Mouse (Mus musculus) midbrain, embryonic 15.5 days (tissue): ENCODE measurements around the gene Wnk1. TPM values are rescaled to one million over a fixed set of nuclear protein-coding genes. Genes with fewer than 3 reads are reported as not detected.

ENCODE experiments used
- ATAC-seq: fragments of 200-750 bp; cut with Nextera tagmentation; replicated peaks from 2 replicates; pipeline ENCODE4 v1.8.0; 2017; ENCODE audit warnings: moderate TSS enrichment
- H3K27ac ChIP-seq: fragments of 300-500 bp; sonication (generic); 2 replicates; pipeline ENCODE4 v1.5.1; 2015; ENCODE audit warnings: mild to moderate bottlenecking, inconsistent platforms
- H3K27me3 ChIP-seq: fragments of 300-500 bp; sonication (generic); replicated peaks from 2 replicates; pipeline ENCODE4 v1.6.1; 2015; ENCODE audit warnings: inconsistent platforms
- H3K36me3 ChIP-seq: fragments of 300-500 bp; sonication (generic); replicated peaks from 2 replicates; pipeline ENCODE4 v1.6.1; 2015; ENCODE audit warnings: inconsistent platforms
- H3K4me1 ChIP-seq: fragments of 300-500 bp; sonication (generic); 2 replicates; pipeline ENCODE4 v1.6.1; 2015; ENCODE audit warnings: inconsistent platforms
- H3K4me2 ChIP-seq: fragments of 300-500 bp; sonication (generic); 2 replicates; pipeline ENCODE4 v1.6.1; 2015; ENCODE audit warnings: inconsistent platforms, mild to moderate bottlenecking, moderate library complexity
- H3K4me3 ChIP-seq: fragments of 300-500 bp; sonication (generic); 2 replicates; pipeline ENCODE4 v1.5.1; 2015; ENCODE audit warnings: mild to moderate bottlenecking, inconsistent platforms
- H3K9ac ChIP-seq: fragments of 300-500 bp; sonication (generic); 2 replicates; pipeline ENCODE4 v1.6.1; 2015; ENCODE audit warnings: mild to moderate bottlenecking, inconsistent platforms
- H3K9me3 ChIP-seq: fragments of 300-500 bp; sonication (generic); 2 replicates; pipeline ENCODE4 v1.6.1; 2016; ENCODE audit warnings: inconsistent platforms
- WGBS: fragments of 180-500 bp; shearing (Covaris S2); methylation state at CpG from one replicate; pipeline ENCODE4 v1.1.7; 2015; ENCODE audit warnings: mixed read lengths; 5-methylcytosine and 5-hydroxymethylcytosine counted together
- polyA plus RNA-seq: library from polyadenylated mRNA; unstranded; fragments of >200 nt; fragmentation: Nextera tagmentation; extraction: Ambion mirVana; gene quantifications from 2 replicates; pipeline ENCODE4 v1.2.1, GENCODE M21; 2015

Wnk1 gene
- polyA plus RNA-seq, 1 experiment from 2014 or later = 50.8 TPM

- no peaks in the 10 kb centered on the region for H3K27me3 ChIP-seq
- H3K36me3 ChIP-seq = no peaks in the 10 kb centered on the region
- H3K9ac ChIP-seq = no peak overlapping the region
- H3K4me2 ChIP-seq = no peak overlapping the region
- WGBS = 86% methylated on average over 6 of the region's 6 CpGs
- no peaks in the 10 kb centered on the region for H3K4me1 ChIP-seq
- H3K4me3 ChIP-seq = no peak overlapping the region
- ATAC-seq = no peak
- H3K9me3 ChIP-seq = no peaks in the 10 kb centered on the region
- no peak overlapping the region for H3K27ac ChIP-seq
These were observed 27.2 kb upstream of the Wnk1 start for GRCm38 (mm10) chr6:120065552-120066177.

GRCm38 (mm10) chr6:120064627-120065026 lies 26.2 kb upstream of the Wnk1 start:
- Histone ChIP-seq H3K4me2 (no peak overlapping the region), H3K4me1 (no peaks in the 10 kb centered on the region), H3K27ac (no peak overlapping the region), H3K4me3 (no peak overlapping the region), H3K36me3 (no peaks in the 10 kb centered on the region), H3K27me3 (no peaks in the 10 kb centered on the region), H3K9ac (no peak overlapping the region), H3K9me3 (no peaks in the 10 kb centered on the region)
- 48% methylated on average over 2 of the region's 2 CpGs for WGBS
- no peak for ATAC-seq

DNA sequence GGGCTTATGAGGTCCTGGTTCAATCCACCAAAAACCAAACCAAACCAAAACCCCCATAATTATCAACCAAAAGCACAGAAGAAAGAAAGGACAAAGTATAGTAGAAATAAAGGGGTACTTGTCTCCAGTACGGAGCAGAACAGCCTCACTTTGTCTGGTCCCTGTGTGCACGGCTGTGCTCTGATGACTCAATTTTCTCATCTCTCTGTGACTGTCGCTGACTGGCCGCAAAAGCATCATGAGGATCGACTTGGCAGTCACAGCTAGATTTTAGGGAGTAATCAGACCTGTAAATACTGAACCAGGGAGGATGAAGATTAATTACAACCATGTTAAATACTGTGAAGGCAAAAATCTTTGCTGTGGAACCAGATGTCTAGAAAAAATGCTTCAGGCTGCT lies 24.5 kb upstream of the Wnk1 start:
- Histone ChIP-seq H3K27ac (no peak overlapping the region), H3K27me3 (no peaks in the 10 kb centered on the region), H3K9ac (no peak overlapping the region), H3K4me1 (no peaks in the 10 kb centered on the region), H3K4me3 (no peak overlapping the region), H3K4me2 (no peak overlapping the region), H3K36me3 (no peaks in the 10 kb centered on the region), H3K9me3 (no peaks in the 10 kb centered on the region)
- WGBS = 87% methylated on average over 5 of the region's 5 CpGs
- no peak for ATAC-seq

- ATAC-seq = no peak
- Histone ChIP-seq H3K9ac (no peak overlapping the region), H3K4me2 (no peak overlapping the region), H3K9me3 (no peaks in the 10 kb centered on the region), H3K36me3 (no peaks in the 10 kb centered on the region), H3K27ac (no peak overlapping the region), H3K4me1 (no peaks in the 10 kb centered on the region), H3K4me3 (no peak overlapping the region), H3K27me3 (no peaks in the 10 kb centered on the region)
- 82% methylated on average over 2 of the region's 2 CpGs for WGBS
These were observed 17.4 kb upstream of the Wnk1 start for GRCm38 (mm10) chr6:120055666-120056540.

DNA sequence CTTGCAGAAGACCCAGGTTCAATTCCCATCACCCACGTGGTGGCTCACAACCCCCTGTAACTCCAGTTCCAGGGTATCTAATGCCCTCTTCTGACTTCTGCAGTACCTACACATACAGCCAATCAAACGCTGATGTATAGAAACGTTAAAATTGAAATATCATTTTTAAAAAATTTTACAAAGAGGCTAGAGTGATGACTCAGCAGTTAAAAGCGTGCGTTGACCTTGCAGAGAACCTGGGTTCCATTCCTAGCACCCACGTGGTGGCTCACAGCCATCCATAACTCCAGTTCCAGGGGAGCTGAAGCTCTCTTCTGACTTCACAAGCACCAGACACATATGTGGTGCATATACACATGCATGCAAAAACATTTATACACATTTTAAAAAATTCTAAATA lies 15.9 kb upstream of the Wnk1 start:
- H3K4me2 ChIP-seq = no peak overlapping the region
- 85% methylated on average over 6 of the region's 6 CpGs for WGBS
- H3K27ac ChIP-seq = no peak overlapping the region
- no peaks in the 10 kb centered on the region for H3K4me1 ChIP-seq
- no peak for ATAC-seq
- H3K4me3 ChIP-seq = no peak overlapping the region
- no peak overlapping the region for H3K9ac ChIP-seq
- no peaks in the 10 kb centered on the region for H3K9me3 ChIP-seq
- no peaks in the 10 kb centered on the region for H3K27me3 ChIP-seq
- H3K36me3 ChIP-seq = no peaks in the 10 kb centered on the region

DNA sequence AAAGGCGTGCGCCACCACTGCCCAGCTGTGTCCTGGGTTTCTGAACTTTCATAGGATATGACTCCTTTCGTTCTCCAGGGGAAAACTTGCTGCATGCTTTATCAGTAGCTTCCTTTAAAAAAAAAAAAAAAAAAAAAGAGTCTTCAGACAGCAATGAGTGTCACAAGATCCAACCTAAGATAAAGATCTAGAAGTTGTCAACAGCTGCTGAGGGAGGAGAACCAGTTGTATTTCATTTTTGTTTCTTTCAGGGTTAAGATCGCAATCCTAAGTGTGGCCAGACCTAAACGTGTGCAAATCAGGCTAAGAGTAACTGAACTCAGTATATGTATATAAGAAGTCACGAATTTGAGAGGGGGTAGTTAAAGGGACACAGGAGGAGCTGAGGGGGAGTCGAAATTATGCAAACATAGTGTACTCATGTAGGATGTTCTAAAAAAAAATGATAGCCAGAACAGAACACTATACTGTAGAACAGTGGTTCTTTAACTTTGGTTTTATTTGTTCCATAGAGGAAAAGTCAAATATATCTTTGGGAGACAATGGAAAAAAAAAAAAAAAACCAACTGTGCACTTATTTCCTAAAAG lies 9.3 kb upstream of the Wnk1 start:
- H3K4me3 ChIP-seq = no peak overlapping the region
- no peaks in the 10 kb centered on the region for H3K27me3 ChIP-seq
- no peaks in the 10 kb centered on the region for H3K9me3 ChIP-seq
- 85% methylated on average over 7 of the region's 7 CpGs for WGBS
- no peaks in the 10 kb centered on the region for H3K36me3 ChIP-seq
- no peaks in the 10 kb centered on the region for H3K4me1 ChIP-seq
- no peak for ATAC-seq
- no peak overlapping the region for H3K9ac ChIP-seq
- H3K4me2 ChIP-seq = no peak overlapping the region
- no peak overlapping the region for H3K27ac ChIP-seq

DNA sequence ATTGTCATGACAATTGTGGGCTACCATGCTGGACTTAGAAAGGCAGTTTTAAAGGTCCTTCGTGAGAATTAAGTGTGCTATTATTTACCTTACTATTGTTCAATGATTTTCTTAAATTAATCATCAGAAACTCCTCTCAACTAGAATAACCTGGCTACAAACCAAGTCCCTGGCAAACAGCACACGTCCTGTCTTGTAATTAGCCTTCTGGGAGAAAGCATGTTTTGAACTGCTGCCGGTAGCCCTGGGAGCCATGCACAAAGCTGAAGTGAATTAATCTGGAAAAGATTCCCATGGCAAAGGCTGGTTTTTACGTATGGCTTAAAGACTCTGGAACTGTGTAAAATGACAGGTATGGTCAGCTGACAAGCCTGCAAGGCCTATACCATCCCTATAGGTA lies 6.9 kb upstream of the Wnk1 start:
- WGBS = 69% methylated on average over 4 of the region's 4 CpGs
- ATAC-seq = no peak

GRCm38 (mm10) chr6:120042632-120043220 lies 4.3 kb upstream of the Wnk1 start:
- H3K4me1 ChIP-seq = peaks cover 6% of the 10 kb centered on the region
- no peak overlapping the region for H3K4me2 ChIP-seq
- no peak for ATAC-seq
- H3K4me3 ChIP-seq = no peak overlapping the region
- H3K9me3 ChIP-seq = no peaks in the 10 kb centered on the region
- WGBS = 78% methylated on average over 1 of the region's 1 CpGs
- H3K9ac ChIP-seq = no peak overlapping the region
- no peaks in the 10 kb centered on the region for H3K36me3 ChIP-seq
- H3K27ac ChIP-seq = no peak overlapping the region
- no peaks in the 10 kb centered on the region for H3K27me3 ChIP-seq

More for the DNA sequence above, 6.9 kb upstream of the Wnk1 start:
- H3K4me1 ChIP-seq = no peaks in the 10 kb centered on the region
- H3K27me3 ChIP-seq = no peaks in the 10 kb centered on the region
- H3K9ac ChIP-seq = no peak overlapping the region
- H3K36me3 ChIP-seq = no peaks in the 10 kb centered on the region
- no peak overlapping the region for H3K4me3 ChIP-seq
- H3K27ac ChIP-seq = no peak overlapping the region
- no peaks in the 10 kb centered on the region for H3K9me3 ChIP-seq
- H3K4me2 ChIP-seq = no peak overlapping the region

- Histone ChIP-seq H3K9ac (no peak overlapping the region), H3K4me1 (peaks cover 20% of the 10 kb centered on the region), H3K4me2 (no peak overlapping the region), H3K27ac (no peak overlapping the region), H3K36me3 (no peaks in the 10 kb centered on the region), H3K4me3 (no peak overlapping the region), H3K9me3 (no peaks in the 10 kb centered on the region), H3K27me3 (no peaks in the 10 kb centered on the region)
- no peak for ATAC-seq
- WGBS = 93% methylated on average over 4 of the region's 4 CpGs
These were observed 2.0 kb upstream of the Wnk1 start for GRCm38 (mm10) chr6:120040557-120040857.

- no peak overlapping the region; the same call in 1 of the 2 replicates for H3K27ac ChIP-seq
- ATAC-seq = peak; percentile 27; the same call in 1 of the 2 replicates
- H3K9me3 ChIP-seq = no peaks in the 10 kb centered on the region
- peak overlapping the region; percentile 82 for H3K4me3 ChIP-seq
- no peaks in the 10 kb centered on the region for H3K27me3 ChIP-seq
- peaks cover 23% of the 10 kb centered on the region for H3K4me1 ChIP-seq
- H3K36me3 ChIP-seq = no peaks in the 10 kb centered on the region
- H3K9ac ChIP-seq = peak overlapping the region; percentile 18; the same call in 1 of the 2 replicates
- peak overlapping the region; percentile 89 for H3K4me2 ChIP-seq
- WGBS = 1% methylated on average over 24 of the region's 24 CpGs
These were observed 1.4 kb upstream of the Wnk1 start for GRCm38 (mm10) chr6:120039668-120040556.

- ATAC-seq = peak; percentile 2; the same call in 1 of the 2 replicates
- Histone ChIP-seq H3K4me1 (peaks cover 26% of the 10 kb centered on the region), H3K9ac (peak overlapping the region; percentile 18; the same call in 1 of the 2 replicates), H3K4me2 (peak overlapping the region; percentile 89), H3K27me3 (no peaks in the 10 kb centered on the region), H3K9me3 (no peaks in the 10 kb centered on the region), H3K36me3 (no peaks in the 10 kb centered on the region), H3K4me3 (peak overlapping the region; percentile 82), H3K27ac (peak overlapping the region; percentile 97)
- under 1% methylated on average over 9 of the region's 9 CpGs for WGBS
These were observed 738 bp upstream of the Wnk1 start for GRCm38 (mm10) chr6:120039256-120039563.
